Mouse (Mus musculus) kidney, adult 2 months (tissue): ENCODE measurements around the gene Mast4.

ENCODE experiments used
- CTCF ChIP-seq: fragments of 200-500 bp; conservative IDR thresholded peaks from 2 replicates; pipeline ENCODE4 v1.5.1; 2011; ENCODE audit warnings: low read depth, mild to moderate bottlenecking, control low read depth, low read length, moderate library complexity, mixed read lengths; ENCODE audit not compliant: insufficient read depth, insufficient read length
- POLR2A ChIP-seq: fragments of 200-500 bp; IDR thresholded peaks from one replicate; pipeline ENCODE4 v1.6.1; 2011; ENCODE audit warnings: low read depth, low read length, control low read depth

GRCm38 (mm10) chr13:103067581-103068166 is 266.6 kb downstream of the Mast4 start:
- no peak for TF ChIP-seq POLR2A
- TF ChIP-seq CTCF, result no peak
